Mouse (Mus musculus) liver, embryonic 16.5 days (tissue): ENCODE data around the gene Elane. TPM values are rescaled to one million over a fixed set of nuclear protein-coding genes. Genes with fewer than 3 reads are reported as not detected.

Source experiments
- ATAC-seq: fragments of 200-750 bp; cut with Nextera tagmentation; 2 replicates; pipeline ENCODE4 v1.8.0; 2017; ENCODE audit warnings: low read depth, mild to moderate bottlenecking, moderate number of reproducible peaks, moderate library complexity
- H3K27ac ChIP-seq: fragments of 300-500 bp; sonication (generic); 2 replicates; pipeline ENCODE4 v1.5.1; 2014; ENCODE audit warnings: mild to moderate bottlenecking, low read length
- H3K27me3 ChIP-seq: fragments of 300-500 bp; sonication (generic); 2 replicates; pipeline ENCODE4 v1.6.1; 2014; ENCODE audit warnings: low read depth, low read length, mixed read lengths; ENCODE audit not compliant: control insufficient read depth, insufficient read depth
- H3K36me3 ChIP-seq: fragments of 300-500 bp; sonication (generic); 2 replicates; pipeline ENCODE4 v1.6.1; 2014; ENCODE audit warnings: mild to moderate bottlenecking; ENCODE audit not compliant: control insufficient read depth, insufficient read depth
- H3K4me1 ChIP-seq: fragments of 300-500 bp; sonication (generic); 2 replicates; pipeline ENCODE4 v1.6.1; 2014; ENCODE audit warnings: low read depth, low read length, mixed read lengths; ENCODE audit not compliant: control insufficient read depth
- H3K4me2 ChIP-seq: fragments of 300-500 bp; sonication (generic); 2 replicates; pipeline ENCODE4 v1.6.1; 2014; ENCODE audit warnings: low read depth, low read length, mixed read lengths
- H3K4me3 ChIP-seq: fragments of 300-500 bp; sonication (generic); 2 replicates; pipeline ENCODE4 v1.5.1; 2014; ENCODE audit warnings: low read depth, mild to moderate bottlenecking, low read length
- H3K9ac ChIP-seq: fragments of 300-500 bp; sonication (generic); 2 replicates; pipeline ENCODE4 v1.6.1; 2014; ENCODE audit warnings: low read depth, low read length
- H3K9me3 ChIP-seq: fragments of 300-500 bp; sonication (generic); replicated peaks from 2 replicates; pipeline ENCODE4 v1.6.1; 2016; ENCODE audit warnings: low read length; ENCODE audit not compliant: control insufficient read depth
- WGBS: fragments of 180-500 bp; shearing (Covaris S2); extraction: QIAGEN DNeasy Blood & Tissue Kit; methylation state at CpG from one replicate; pipeline ENCODE4 v1.1.7; 2014; ENCODE audit not compliant: insufficient replicate concordance; 5-methylcytosine and 5-hydroxymethylcytosine counted together
- polyA plus RNA-seq: library from polyadenylated mRNA; unstranded; fragments of >200 nt; fragmentation: Nextera tagmentation; extraction: Ambion mirVana; gene quantifications from 2 replicates; pipeline ENCODE4 v1.2.1, GENCODE M21; 2015

Gene Elane
- polyA plus RNA-seq, 1 experiment from 2014 or later = 204 TPM

DNA sequence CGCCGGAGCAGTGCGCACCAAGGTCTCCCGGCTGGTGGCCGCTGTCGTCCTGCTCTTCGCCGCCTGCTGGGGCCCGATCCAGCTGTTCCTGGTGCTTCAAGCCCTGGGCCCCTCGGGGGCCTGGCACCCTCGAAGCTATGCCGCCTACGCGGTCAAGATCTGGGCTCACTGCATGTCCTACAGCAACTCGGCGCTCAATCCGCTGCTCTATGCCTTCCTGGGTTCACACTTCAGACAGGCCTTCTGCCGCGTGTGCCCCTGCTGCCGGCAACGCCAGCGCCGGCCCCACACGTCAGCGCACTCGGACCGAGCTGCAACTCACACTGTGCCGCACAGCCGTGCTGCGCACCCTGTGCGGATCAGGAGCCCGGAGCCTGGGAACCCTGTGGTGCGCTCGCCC is 35.5 kb downstream of the Elane start:
- whole genome bisulfite sequencing = 9% methylated on average over 34 of the region's 34 CpGs
- Histone ChIP-seq H3K4me1 (peaks cover 49% of the 10 kb centered on the region), H3K27ac (no peak overlapping the region), H3K27me3 (peaks cover 62% of the 10 kb centered on the region), H3K4me3 (peak overlapping the region; percentile 21; the same call in 1 of the 2 replicates), H3K4me2 (peak overlapping the region; percentile 33), H3K9me3 (no peaks in the 10 kb centered on the region), H3K36me3 (no peaks in the 10 kb centered on the region), H3K9ac (no peak overlapping the region)
- ATAC-seq = no peak

DNA sequence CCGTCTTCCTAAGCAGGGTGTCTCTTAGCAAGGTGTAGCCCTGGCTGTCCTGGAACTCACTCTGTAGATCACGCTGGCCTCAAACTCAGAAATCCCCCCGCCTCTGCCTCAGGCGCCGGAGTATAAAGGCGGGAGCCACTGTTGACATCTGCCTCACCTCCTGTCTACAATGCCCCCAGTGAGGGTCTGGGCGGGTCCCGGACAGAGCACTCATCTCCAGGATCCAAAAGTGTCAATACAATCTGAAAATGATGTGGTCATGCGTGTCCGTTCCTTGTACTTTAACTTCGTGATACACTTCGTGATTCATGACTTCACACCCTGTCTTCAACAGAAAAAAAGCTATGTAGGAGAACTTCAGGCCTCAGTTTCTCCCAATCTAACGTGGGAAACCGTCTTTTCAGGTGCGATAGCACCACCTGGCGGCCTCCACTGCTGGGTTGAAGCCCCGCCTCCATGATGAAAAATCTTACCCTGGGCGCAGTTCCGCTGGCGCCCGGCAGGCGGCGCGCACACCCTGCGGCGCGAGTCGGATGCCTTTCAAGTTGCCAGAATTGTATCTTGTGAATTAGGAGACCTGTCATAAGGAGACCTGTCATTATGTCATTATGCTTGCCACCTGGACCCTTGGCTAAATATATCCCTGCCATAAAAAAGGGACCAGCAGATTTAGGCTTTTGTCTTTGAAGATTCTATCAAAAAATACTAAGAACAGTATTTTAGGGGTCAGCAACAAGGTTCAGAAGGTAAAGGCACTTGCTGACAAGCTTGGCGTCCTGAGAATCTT is 39.1 kb downstream of the Elane start:
- no peaks in the 10 kb centered on the region for H3K9me3 ChIP-seq
- H3K27me3 ChIP-seq = peaks cover 32% of the 10 kb centered on the region
- H3K4me3 ChIP-seq = no peak overlapping the region; the same call in 1 of the 2 replicates
- WGBS = 14% methylated on average over 29 of the region's 29 CpGs
- H3K4me1 ChIP-seq = peaks cover 45% of the 10 kb centered on the region
- H3K27ac ChIP-seq = peak overlapping the region; percentile 70; the same call in 1 of the 2 replicates
- peak; percentile 3; the same call in 1 of the 2 replicates for ATAC-seq
- no peak overlapping the region for H3K9ac ChIP-seq
- no peaks in the 10 kb centered on the region for H3K36me3 ChIP-seq
- H3K4me2 ChIP-seq = peak overlapping the region; percentile 91

DNA sequence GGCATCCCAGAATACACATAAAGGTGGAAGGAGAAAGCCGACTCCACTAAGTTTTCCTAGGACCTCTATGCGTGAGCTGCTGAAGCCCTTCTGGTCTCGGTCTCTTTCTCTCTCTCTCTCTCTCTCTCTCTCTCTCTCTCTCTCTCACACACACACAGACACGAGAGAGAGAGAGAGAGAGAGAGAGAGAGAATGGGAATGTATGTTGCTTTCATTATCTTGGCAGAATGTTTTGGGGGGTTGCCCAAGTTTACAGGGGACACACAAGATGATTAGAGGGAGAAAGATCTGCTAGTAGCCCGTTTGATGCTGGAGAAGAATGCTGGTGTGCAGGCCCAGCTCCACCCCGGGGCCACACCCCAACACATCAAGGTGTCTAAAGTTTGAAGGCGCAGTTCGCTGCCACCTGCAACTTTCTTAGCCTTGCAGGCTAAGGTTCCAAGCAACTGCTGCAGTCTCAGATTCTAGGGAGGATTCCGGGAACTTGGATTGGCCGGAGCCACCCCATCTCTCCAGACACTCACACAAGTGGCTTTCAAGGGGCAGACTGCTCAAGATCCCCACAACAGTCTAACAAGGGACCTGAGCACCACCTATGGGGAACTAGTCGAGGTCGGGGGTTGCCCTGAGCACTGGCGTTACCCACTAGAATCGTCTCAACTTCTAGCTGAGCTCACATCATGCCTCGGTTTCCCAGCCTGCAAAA is 39.9 kb downstream of the Elane start:
- Histone ChIP-seq H3K4me1 (peaks cover 40% of the 10 kb centered on the region), H3K36me3 (no peaks in the 10 kb centered on the region), H3K27ac (peak overlapping the region; percentile 70), H3K9me3 (no peaks in the 10 kb centered on the region), H3K4me2 (peak overlapping the region; percentile 91), H3K4me3 (peak overlapping the region; percentile 84), H3K9ac (peak overlapping the region; percentile 87), H3K27me3 (peaks cover 25% of the 10 kb centered on the region)
- 11% methylated on average over 15 of the region's 15 CpGs for WGBS
- ATAC-seq = no peak

- H3K9ac ChIP-seq = peak within 1 kb of the TSS; percentile 87
- peak within 1 kb of the TSS; percentile 88 for H3K27ac ChIP-seq
- peak within 1 kb of the TSS; percentile 84 for H3K4me3 ChIP-seq
- peaks cover 33% of the 10 kb centered on the region for H3K4me1 ChIP-seq
- WGBS = under 1% methylated on average over 63 of the region's 63 CpGs
- H3K9me3 ChIP-seq = no peaks in the 10 kb centered on the region
- ATAC-seq = peak; percentile 76
- no peaks in the 10 kb centered on the region for H3K36me3 ChIP-seq
- peak within 1 kb of the TSS; percentile 91 for H3K4me2 ChIP-seq
- H3K27me3 ChIP-seq = peaks cover 17% of the 10 kb centered on the region
These were observed 40.7 kb downstream of the Elane start, which contains the start of gene Arid3a for GRCm38 (mm10) chr10:79926491-79927323. Gene Arid3a, plus strand, starts transcription at chr10:79927043.

DNA sequence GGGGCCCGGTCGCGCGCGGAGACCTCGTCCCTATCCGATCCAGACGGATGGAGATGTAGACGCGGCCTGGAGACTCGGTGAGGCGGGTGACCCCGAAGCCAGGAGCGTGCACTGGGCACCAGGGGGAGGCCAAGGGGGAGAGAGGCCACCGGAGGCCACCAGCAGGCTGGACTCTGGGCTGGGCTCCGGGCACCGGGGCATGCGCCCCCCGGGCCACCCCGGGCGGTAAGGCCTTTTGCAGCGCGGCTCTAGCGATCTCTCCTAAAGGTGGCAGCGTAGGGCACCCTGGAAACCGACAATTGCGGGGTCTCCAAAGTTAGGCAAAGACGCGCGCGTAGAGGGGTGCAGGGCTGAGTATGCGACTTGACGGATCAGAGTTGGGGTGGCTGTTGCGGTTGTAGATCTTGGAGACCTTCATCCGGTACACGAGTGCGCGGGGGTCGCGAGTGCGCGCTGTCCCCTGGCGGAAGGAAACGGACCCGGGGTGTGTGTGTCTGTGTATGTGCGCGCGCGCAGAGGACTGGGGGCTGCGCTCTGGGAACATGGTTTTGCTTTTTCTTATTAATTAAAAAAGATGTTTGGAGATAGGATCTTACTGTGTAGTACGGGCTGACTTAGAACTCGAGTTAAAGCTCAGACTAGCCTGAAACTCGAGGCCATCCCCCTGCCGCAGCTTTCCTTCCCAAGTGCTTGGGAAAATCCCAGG is 41.4 kb downstream of the Elane start:
- H3K4me1 ChIP-seq = peaks cover 39% of the 10 kb centered on the region
- ATAC-seq = peak; percentile 17
- peak overlapping the region; percentile 87 for H3K9ac ChIP-seq
- H3K27me3 ChIP-seq = peaks cover 9% of the 10 kb centered on the region
- no peaks in the 10 kb centered on the region for H3K36me3 ChIP-seq
- under 1% methylated on average over 54 of the region's 54 CpGs for WGBS
- H3K9me3 ChIP-seq = no peaks in the 10 kb centered on the region
- peak overlapping the region; percentile 88 for H3K27ac ChIP-seq
- peak overlapping the region; percentile 91 for H3K4me2 ChIP-seq
- peak overlapping the region; percentile 84 for H3K4me3 ChIP-seq

DNA sequence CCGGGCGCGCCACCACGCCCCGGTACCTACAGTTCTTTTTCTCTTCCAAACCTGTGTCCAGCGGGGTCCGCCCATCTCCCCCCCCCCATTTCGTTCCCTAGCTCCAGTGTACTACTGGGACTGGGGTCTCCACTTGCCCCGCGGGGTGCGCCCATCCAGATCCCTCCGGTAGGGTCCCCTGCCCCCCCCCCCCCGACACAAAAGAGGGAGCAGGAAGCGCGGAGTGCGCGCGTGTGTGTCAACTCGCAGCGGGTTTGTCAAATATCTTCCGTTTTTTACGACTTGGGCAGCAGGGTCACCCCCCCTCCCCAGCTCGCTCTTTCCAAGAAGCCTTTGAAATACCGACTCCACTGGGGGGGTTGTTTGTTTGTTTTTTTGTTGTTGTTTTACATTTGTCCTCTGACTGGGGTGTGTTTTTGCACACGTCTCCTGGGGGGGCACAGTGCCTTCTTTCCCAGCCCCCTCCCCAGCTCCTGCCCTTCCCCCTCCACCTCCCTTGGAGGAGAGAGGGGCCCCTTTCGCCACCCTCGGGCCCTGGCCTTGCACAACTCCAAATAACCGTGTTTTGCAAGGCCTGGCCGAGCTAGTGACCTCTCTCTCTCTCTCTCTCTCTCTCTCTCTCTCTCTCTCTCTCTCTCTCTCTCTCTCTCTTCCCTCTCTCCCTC is 42.1 kb downstream of the Elane start:
- H3K4me3 ChIP-seq = peak overlapping the region; percentile 84
- WGBS = 2% methylated on average over 29 of the region's 29 CpGs
- peak overlapping the region; percentile 88 for H3K27ac ChIP-seq
- H3K36me3 ChIP-seq = no peaks in the 10 kb centered on the region
- peak overlapping the region; percentile 87 for H3K9ac ChIP-seq
- ATAC-seq = no peak
- H3K9me3 ChIP-seq = no peaks in the 10 kb centered on the region
- H3K4me1 ChIP-seq = peaks cover 46% of the 10 kb centered on the region
- peaks cover 3% of the 10 kb centered on the region; the same call in 1 of the 2 replicates for H3K27me3 ChIP-seq
- H3K4me2 ChIP-seq = peak overlapping the region; percentile 91

GRCm38 (mm10) chr10:79928907-79929701 is 43.1 kb downstream of the Elane start:
- ATAC-seq = no peak
- Histone ChIP-seq H3K4me1 (peaks cover 55% of the 10 kb centered on the region), H3K36me3 (no peaks in the 10 kb centered on the region), H3K27ac (peak overlapping the region; percentile 31), H3K9me3 (no peaks in the 10 kb centered on the region), H3K27me3 (no peaks in the 10 kb centered on the region), H3K9ac (peak overlapping the region; percentile 32; the same call in 1 of the 2 replicates), H3K4me3 (peak overlapping the region; percentile 84), H3K4me2 (peak overlapping the region; percentile 40)
- WGBS = 26% methylated on average over 8 of the region's 9 CpGs
